Mouse (Mus musculus): Measurements from ENCODE around the gene Icam2.
A peak's percentile ranks its signal among the peaks of the same experiment; 100 is the strongest.
"Not testable (repeated sequence)": the region's sequence is repeated elsewhere in the genome, so short reads cannot be mapped to it uniquely, and the experiment has no call there.

The Icam2 gene

DNA sequence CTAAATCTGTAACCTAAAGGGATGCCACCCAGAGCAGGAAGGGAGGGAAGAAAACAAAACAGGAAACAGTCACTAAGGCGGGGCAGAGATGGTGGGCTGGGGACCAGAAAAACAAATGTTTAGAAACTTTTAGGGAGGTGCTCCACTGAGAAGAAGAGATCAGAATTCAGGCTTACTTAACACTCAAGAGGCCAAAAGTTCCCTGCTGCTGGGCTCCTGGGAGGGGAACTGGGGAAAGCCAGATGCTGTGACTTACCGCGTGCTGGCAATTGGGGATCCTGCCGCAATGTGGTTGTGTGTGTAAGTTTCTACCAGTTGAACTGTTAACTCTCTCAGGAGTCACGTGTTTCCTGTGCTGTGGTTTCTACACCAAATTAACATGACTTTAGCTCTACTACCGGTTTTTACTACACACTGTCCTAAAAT is at the start of gene Icam2:
Gene Icam2, minus strand, starts transcription at position 285 of the 426 bp plus-strand sequence.
- peak; percentile 77 for DNase-seq

DNA sequence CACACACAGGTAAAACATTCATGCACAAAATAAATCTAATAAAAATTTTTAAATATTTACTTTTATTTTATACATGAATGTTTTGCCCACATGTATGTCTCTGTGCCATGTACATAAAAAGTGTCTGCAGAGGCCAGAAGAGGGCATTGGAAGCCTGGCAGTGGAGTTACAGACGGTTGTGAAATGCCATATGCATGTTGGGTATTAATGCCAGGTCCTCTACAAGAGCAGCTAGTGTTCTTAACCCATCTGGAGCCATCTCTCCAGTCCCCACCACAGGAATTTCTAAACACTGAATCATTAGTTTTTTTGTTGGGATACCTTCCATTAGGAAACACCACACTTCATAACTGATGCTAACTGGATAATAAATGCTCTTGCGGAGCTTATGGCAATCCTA is 49.7 kb upstream of the Icam2 start:
- no peak for DNase-seq

DNA sequence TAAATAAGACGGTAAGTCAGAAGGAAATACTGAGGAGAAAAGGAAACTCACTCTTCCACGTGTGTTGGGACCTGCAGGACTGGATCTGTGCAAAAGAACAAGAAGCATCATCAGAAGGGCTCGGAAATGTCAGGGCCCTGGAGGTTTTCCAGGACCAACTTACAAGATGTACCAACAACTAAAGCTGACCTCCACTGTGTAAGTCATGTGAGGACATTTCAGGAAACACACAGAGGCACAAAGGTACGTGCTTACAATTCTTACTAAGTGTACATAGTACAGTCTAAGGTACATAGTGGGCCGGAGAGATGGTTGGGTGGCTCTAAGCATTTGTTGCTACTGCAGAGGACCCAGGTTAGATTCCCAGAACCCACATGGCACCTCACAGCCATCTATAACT is 49.2 kb upstream of the Icam2 start:
- DNase-seq, result no peak

DNA sequence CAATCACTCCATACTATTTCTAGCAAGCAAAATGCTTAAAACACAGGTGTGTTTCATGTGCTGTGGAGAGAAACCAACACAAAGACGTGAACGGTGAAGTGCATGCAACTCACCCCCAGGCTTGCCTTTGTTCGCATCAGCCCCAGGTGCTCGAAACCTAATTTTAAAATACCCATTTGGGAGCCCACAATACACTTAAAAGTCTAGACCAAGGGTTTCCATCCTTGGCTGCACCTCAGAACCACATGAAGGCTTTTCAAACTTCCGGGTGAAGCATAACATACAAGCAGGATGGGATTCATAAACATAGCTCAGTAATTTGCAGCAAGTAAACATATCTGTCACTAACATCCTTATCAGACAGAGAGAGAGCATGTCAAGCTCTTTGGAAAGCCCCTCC is 42.5 kb upstream of the Icam2 start:
- DNase-seq, result peak; percentile 32

DNA sequence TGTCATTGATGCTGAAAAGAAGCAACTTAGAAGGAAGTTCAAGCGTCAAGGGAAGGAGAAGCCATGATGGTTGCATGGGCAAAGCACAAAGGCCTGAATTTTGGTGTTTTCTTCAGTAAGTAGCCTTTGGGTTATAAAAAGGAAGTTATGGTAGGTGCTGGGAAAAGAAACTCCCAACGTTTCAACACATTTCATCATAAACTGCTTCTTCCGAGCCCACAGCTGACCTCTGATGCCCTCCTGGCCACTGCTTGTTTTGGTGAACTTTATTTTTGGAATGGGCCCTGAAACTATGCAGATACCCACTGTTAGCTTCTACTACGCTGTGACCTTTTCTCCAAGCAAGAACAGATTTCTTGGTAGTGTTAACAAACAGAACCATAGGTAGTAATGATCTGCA is 41.8 kb upstream of the Icam2 start:
- DNase-seq, result no peak

DNA sequence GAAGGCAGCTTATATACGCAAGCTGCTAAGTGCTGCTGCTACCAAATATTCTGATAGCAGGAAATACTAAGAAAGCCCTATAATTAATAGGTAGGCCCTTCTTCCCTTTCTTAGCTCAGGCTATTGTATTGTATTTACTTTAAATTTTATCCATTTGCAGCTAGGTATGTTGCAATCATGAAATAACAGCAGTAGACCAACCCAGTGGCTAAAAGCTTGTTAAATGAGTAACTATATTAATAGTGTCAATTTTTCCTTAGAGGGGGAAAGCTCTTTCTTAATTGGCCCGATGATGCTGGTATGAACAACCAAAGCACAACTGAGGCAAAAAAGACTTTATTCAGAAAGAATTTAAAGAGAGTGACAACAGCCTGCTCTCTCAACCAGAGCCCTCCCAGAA is 40.7 kb upstream of the Icam2 start:
- DNase-seq, result no peak

DNA sequence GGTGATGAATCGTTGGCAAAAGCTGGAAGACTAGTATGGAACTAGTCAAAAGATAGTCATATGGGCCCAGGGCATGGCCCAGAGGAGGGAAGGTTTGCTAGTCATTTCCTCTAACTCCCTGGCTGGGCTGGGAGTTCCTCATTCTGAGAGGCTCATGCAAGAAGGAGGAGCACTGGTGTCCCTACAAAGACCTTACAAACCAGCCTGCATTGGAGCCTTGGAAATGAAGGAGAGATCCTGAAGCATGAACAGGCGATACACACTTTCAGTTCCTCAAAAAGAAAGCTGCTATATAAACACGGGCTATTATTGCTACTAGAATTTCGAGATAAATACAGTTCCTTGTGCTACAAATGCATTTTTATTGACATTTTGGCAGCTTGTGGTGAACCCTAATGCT is 40.2 kb upstream of the Icam2 start:
- no peak for DNase-seq

DNA sequence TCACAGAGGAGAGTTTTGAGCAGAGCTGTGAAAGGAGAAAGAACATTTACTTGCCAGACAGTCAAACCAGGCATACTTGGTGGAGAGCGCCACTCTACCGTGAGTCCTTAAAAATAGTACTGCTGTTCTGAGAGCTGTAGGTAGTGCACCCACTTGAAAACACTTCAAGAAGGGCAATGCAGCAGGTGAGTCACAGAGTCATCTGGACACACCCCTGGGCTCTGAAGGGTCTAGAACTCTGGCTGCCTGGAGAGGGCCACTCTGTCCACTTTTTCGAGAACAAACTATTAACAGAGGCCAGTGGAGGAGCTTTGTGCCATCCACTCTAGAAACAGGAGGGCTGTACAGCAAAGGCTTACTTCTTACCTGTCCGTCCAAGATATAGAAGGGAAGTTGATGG is 38.6 kb upstream of the Icam2 start:
- DNase-seq, result no peak

DNA sequence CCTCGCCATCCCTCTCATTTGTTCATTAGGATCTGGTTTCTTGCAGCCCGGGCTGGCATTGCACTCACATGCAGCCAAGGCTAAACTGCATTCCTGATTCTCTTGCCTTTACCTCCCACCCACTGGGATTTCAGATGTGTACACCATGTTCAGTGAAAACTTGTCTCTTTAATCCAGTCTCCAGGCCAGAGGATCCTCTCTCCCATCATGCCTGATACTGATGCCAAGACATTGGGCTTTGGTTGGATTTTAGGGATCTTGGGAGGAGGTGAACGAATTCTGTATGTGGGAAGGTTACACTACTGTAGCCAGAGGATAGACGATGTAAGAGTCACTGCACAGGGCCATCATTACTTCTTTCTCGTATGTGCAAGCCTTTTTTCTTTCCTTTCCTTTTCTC is 37.3 kb upstream of the Icam2 start:
- DNase-seq, result no peak

DNA sequence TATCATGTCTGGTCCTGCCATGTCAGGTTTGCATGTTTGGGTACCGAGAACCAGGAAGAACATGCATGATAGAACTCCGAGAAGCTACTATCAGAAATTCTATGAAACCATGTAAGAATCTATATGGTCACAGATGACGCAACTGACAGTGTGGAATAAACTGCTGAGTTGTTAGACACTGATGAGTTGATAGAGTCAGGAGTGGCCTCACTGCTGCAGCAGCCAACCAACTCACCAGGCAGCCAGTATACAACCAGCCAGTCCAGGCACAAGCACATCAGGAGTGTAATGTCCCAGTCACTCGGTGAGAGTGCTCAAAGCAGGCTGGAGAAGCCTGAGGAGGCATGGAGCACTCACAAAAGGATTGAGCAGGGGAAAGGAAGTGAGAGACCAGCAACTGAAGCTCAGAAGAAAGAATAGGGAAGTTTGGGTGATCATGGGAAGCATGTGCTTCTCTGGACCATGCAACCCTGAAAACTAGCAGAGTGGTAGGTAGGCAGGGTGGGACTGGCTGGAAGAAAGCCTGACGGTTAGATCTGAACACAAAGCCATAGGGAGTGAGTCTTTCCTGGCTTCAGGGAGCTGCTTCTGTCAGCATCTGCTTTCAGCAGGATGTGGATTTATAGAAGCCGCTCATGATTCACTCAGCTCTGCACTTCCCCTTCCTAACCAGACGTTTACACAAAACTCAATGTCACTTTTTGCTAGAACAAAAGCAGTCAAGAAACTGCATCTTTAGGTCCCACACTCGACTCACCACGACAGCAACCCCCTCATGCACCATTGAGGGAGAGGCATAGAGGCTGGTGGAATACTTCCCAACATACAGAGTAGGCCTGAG is 31.6 kb upstream of the Icam2 start:
- no peak for DNase-seq

DNA sequence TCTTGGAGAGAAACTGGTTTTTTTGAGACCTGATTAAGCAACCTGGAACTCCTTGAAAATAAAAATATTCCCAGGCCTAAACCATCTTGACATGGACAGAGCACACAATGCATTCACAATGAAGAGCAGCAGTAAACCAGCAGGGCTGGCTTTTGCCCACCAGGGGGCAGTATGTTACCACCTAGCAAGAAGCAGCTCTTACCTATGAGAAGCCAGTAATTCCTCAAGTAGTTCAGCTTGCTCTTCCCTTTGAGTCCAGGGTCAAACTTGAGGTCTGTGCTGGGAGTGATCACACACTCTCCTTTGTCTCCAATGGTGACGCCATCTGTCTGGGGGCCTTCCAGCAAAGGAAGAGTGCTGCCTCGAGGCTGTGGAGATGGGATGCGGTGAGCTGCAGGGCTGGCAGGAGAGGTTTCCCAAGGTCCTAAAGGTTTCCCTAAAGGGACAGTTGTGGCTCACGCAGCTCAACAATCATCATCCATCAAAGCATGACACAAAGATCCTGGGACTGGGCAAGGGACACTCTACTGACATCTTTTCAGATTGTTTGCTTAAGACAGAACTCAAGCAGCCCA is 30.8 kb upstream of the Icam2 start:
- peak; percentile 89 for DNase-seq

DNA sequence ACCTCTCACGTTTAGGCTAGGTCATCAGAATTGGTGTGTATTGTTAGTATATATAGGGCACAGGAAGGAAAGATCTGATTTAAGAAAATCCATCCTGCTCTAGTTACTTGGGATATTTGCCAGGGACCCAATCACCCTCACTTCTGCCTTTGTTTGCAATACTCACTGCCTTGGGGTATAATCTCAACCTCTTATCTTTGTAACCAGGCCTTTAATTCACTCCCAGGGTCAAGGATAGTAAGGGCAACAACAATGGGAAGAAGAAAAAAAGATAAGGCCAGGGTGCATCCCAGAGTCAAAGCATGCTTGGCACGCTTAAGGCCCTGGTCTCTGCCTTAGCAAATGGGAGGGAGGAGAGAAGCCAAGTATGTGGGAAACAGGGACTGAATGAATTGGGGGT is 30.0 kb upstream of the Icam2 start:
- no peak for DNase-seq

DNA sequence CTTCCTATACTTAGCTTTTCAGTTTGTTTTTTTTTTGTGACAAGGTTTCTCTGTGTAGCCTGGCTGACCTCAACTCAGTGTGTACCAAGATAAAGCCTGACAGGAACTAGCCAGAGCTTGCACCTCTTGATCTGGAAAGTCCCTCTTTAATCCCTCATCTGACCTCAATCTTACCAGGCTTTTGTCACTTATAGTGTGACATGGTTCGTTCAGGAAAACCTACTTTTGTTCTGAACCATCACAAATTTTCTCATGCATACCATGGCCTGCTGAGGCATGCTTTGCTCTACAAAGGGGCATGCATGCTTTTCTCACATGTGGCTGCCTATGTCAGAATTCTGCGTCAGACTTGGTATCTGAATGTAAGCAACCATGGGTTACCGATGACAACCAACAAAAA is 28.5 kb upstream of the Icam2 start:
- DNase-seq, result no peak

DNA sequence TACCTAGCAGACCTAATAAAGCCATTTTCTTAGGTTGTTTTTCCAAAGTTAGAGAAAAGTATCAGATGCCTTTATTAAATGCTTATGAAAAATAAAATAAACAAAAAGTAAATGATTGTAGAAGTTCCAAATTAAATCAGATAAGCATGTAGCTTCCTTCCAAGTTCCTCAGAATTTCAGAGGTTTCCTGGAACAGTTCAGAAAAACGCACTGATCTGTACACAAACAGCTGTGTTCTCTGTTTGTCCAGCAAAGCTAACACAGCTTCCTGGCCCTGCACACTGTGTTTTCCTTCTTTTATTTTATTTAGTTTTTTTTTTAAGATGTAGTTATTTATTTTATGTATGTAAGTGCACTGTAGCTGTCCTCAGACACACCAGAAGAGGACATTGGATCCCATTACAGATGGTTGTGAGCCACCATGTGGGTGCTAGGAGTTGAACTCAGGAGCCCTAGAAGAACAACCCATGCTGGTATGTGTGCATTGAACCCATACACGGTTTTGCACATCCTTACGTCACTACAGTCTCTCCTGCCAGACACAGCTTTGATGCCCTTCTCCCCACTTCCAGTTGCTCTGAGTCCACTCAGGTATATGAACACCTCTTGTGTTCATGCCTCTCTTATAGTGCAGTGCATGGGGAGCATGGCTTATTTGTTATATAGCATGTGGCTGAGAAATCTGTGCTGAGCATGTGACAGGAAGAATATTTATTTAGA is 24.9 kb upstream of the Icam2 start:
- no peak for DNase-seq

DNA sequence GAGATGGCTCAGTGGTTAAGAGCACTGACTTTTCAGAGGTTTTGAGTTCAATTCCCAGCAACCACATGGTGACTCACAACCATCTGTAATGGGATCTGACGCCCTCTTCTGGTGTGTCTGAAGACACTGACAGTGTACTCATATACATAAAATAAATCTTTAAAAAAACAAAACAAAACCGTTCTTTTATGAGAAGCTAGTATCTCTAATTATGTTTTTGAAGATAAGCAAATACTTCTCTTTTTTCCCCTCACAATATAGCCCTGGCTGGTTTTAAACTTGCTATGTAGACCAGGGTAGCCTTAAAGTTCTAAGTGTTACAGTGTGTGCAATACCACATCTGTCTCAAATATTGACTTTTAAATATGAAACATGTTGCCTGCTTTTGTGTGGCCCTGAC is 23.3 kb upstream of the Icam2 start:
- no peak for DNase-seq

DNA sequence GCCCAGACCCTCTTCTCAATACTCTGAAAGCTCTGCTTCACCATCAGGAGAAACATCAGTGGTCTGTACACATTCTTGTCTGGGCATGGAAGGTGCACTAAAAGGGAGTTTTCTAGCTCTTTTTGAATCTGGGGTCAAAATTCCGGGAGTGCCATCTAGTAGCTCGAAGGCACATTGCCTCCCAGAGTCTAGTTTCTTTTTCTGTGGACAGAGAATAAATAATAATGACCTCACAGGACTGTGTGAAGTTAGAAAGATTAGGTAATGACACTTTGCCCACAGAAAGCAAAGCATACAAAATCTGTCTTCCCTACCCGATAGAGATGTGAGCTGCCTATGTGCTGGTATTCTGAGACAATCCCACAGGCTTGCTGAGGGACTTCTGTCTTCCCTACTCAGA is 22.6 kb upstream of the Icam2 start:
- DNase-seq, result no peak

DNA sequence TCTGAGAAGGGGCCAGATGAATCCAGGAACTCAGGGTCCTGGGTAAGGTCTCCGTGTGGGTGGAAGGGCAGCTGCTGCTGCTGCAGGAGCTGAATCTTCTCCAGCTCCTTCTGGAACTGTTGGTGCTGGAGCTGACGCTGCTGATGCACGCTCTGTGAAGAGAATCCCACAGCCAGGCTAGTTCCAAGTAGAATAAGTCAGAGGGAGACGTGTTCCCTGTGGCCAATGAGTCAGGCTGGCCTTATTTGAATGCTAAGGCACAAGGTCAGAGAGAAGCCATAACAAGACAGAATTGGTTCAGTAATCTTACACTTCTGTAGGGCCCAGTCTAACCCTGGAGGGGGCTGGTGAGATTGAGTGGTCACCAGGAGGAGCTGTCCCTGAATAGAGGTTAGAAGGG is 22.1 kb upstream of the Icam2 start:
- no peak for DNase-seq

DNA sequence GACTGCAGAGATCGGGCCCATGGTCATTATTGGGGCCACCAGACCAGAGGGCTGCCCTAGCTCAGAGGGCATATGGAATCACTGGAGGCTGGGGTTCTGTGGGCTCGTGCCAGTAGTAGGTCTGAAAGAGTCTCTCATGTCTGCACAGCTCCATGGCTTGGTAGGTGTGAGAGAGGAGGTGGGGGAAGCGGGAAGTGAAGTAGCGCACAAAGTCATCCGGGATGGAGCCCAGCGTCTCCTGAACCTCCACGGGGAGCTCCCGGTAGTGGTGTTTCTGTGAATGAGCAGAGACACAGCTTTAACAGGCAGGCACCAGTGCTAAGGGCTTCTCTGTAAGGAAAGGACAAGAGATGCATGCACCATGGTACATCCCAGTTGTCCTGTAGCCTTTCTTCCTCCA is 10.6 kb upstream of the Icam2 start:
- DNase-seq, result no peak

DNA sequence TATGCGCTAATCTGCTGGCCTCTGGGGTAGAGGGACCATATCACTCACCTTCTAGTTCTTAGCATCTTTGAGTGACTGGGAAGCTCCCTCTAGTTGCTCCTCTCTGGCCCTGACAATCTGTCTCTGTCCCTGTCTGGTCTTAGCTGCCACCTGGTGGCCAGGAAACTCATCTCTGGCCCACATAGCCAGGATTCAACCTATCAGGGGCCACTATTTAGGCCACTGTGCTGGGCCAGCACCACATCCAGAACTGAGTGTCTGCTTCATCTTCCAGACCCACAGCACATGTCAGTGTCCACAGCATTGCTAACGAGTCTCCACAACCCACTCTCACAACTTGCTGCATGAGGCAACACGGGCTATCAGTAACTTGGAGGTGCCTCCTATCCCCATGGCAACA is 9.8 kb upstream of the Icam2 start:
- DNase-seq, result peak; percentile 45

DNA sequence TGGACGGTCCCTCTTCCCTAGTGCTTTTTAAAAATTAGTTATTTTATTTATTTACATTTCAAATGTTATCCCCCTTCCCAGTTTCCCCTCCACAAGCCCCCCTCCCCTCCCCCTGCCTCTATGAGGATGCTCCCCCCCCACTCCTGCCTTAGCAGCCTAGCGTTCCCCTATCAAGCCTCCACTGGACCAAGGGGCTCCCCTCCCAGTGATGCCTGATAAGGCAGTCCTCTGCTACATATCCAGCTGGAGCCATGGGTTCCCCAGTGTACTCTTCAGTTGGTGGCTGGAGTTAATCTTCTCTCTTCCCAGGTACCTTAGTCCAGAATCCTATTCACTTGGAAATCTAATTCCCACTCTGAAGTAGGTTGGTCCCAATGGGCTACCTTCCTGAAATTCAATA is 6.2 kb upstream of the Icam2 start:
- not testable (repeated sequence) for DNase-seq

DNA sequence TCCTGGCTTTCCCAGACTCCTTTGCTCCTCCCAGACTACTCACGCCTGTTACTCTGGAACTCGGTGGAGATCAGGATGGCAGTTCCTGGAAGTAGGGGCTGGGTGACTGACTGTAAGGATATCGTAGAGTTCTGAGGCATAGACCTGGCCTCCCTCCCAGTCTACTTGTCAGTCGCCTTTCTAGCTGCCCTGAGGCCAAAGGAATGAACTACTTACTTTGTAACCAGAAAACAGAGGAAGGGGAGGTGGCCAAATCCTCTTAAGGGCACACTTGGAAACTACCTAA is 5.4 kb upstream of the Icam2 start:
- no peak for DNase-seq

DNA sequence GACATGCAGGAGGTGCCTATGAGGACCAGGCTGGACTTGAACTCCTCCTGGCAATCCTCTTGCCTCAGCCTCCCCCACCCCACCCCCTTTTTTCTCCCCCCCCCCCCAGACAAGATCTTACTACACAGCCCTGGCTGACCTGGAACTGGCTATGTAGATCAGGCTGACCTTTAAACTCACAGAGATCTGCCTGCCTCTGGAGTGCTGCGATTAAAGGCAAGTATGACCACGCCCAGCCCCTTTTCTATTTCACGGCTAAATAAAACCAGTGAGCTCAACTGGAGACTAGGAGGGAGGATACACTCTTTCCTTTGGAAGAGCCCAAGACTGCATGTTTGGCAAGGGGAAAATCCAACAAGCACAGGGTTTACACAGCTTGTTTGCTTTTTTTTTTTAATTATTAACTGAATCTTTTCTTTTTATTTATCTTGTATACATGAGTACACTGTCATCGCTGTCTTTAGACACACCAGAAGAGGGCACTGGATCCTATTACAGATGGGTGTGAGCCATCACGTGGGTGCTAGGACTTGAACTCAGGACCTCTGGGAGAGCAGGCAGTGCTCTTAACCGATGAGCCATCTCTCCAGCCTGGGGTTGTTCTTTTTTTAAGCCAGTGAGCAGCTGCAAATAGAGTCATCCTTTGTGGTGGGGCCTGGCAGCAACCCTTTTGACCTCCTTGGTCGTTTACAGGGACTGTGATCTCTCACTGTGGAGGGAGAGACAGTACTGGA is 4.9 kb upstream of the Icam2 start:
- no peak for DNase-seq

DNA sequence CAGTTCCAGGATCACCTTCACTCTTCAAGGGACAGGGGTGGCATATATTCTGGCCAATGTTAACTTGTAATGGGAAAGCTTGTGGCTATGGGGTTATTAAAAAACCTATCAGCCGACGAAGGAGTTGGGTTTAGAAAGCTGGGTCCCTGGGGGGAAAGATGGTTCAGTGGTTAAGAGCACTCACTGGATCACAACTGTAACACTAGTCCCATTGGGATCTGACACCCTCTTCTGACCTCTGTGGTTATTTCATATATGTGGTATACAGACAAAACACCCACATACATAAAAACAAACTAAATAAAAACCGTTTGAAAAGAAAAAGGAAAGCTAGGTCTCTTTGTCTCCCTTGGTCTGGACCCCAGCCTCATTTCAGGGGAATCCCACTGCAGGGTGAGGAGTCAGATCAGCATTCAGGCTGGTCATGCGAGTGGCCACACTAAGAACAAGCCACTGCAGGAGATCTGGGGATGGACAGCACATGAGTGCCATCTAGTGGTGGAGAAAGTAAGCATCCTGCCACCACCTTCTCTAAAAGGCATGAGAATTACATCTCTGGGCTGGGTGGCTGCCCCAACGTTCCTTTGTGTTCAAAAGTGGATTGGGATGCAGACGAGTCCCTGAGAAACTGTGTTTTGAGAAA is 3.8 kb upstream of the Icam2 start:
- peak; percentile 78 for DNase-seq
